Mouse (Mus musculus): ENCODE results near the gene Ankrd40. TPM values are rescaled to one million over a fixed set of nuclear protein-coding genes. Genes with fewer than 3 reads are reported as not detected.

Gene Ankrd40
- polyA plus RNA-seq, 1 experiment from 2014 or later = 15.7 TPM

- Histone ChIP-seq H3K27me3 (replicated peaks) (no peaks in the 10 kb centered on the region), H3K4me3 (no peak overlapping the region), H3K9ac (0 out of 2 replicates have a peak overlapping the region, but pooled peaks have one; percentile 10), H3K4me2 (peak overlapping the region; percentile 34), H3K27ac (peak overlapping the region; percentile 52), H3K36me3 (peaks cover 58% of the 10 kb centered on the region), H3K9me3 (replicated peaks) (no peaks in the 10 kb centered on the region), H3K4me1 (peaks cover 97% of the 10 kb centered on the region)
- WGBS (ENCODE audit: insufficient replicate concordance) = 32% methylated on average over 1 of the region's 1 CpGs
- no peak for ATAC-seq
Measured at GRCm38 (mm10) chr11:94315308-94315707, 12.5 kb upstream of the Ankrd40 start.

- Histone ChIP-seq H3K36me3 (peaks cover 50% of the 10 kb centered on the region), H3K27me3 (replicated peaks) (no peaks in the 10 kb centered on the region), H3K4me3 (peak overlapping the region; percentile 10; the same call in 1 of the 2 replicates), H3K9ac (no peak overlapping the region; the same call in 1 of the 2 replicates), H3K4me2 (peak overlapping the region; percentile 82), H3K4me1 (peaks cover 88% of the 10 kb centered on the region), H3K27ac (peak overlapping the region; percentile 43), H3K9me3 (replicated peaks) (no peaks in the 10 kb centered on the region)
- 59% methylated on average over 2 of the region's 2 CpGs for WGBS (ENCODE audit: insufficient replicate concordance)
- ATAC-seq = no peak
Measured at GRCm38 (mm10) chr11:94316528-94316927, 11.3 kb upstream of the Ankrd40 start.

GRCm38 (mm10) chr11:94317014-94317413 lies 10.8 kb upstream of the Ankrd40 start:
- H3K36me3 ChIP-seq = peaks cover 50% of the 10 kb centered on the region
- H3K4me2 ChIP-seq = peak overlapping the region; percentile 82
- ATAC-seq = no peak
- peaks cover 84% of the 10 kb centered on the region for H3K4me1 ChIP-seq
- 0 out of 2 replicates have a peak overlapping the region, but pooled peaks have one; percentile 43 for H3K9ac ChIP-seq
- peak overlapping the region; percentile 43; the same call in 1 of the 2 replicates for H3K27ac ChIP-seq
- no peaks in the 10 kb centered on the region for H3K9me3 ChIP-seq (replicated peaks)
- no peaks in the 10 kb centered on the region for H3K27me3 ChIP-seq (replicated peaks)
- H3K4me3 ChIP-seq = peak overlapping the region; percentile 10; the same call in 1 of the 2 replicates
- WGBS (ENCODE audit: insufficient replicate concordance) = 70% methylated on average over 1 of the region's 1 CpGs

- Histone ChIP-seq H3K36me3 (peaks cover 50% of the 10 kb centered on the region), H3K9ac (peak overlapping the region; percentile 43; the same call in 1 of the 2 replicates), H3K4me1 (peaks cover 84% of the 10 kb centered on the region), H3K9me3 (replicated peaks) (no peaks in the 10 kb centered on the region), H3K27ac (peak overlapping the region; percentile 43; the same call in 1 of the 2 replicates), H3K4me2 (peak overlapping the region; percentile 82), H3K4me3 (peak overlapping the region; percentile 16; the same call in 1 of the 2 replicates), H3K27me3 (replicated peaks) (no peaks in the 10 kb centered on the region)
- no peak for ATAC-seq
- 58% methylated on average over 4 of the region's 4 CpGs for WGBS (ENCODE audit: insufficient replicate concordance)
Measured at GRCm38 (mm10) chr11:94317515-94317914, 10.3 kb upstream of the Ankrd40 start.

- H3K27ac ChIP-seq = peak overlapping the region; percentile 23; the same call in 1 of the 2 replicates
- no peak for ATAC-seq
- peak overlapping the region; percentile 43; the same call in 1 of the 2 replicates for H3K9ac ChIP-seq
- H3K36me3 ChIP-seq = peaks cover 45% of the 10 kb centered on the region
- H3K27me3 ChIP-seq (replicated peaks) = no peaks in the 10 kb centered on the region
- WGBS (ENCODE audit: insufficient replicate concordance) = 51% methylated on average over 5 of the region's 5 CpGs
- peak overlapping the region; percentile 82 for H3K4me2 ChIP-seq
- peak overlapping the region; percentile 16 for H3K4me3 ChIP-seq
- H3K4me1 ChIP-seq = peaks cover 84% of the 10 kb centered on the region
- H3K9me3 ChIP-seq (replicated peaks) = no peaks in the 10 kb centered on the region
Measured at GRCm38 (mm10) chr11:94318056-94318455, 9.7 kb upstream of the Ankrd40 start.

GRCm38 (mm10) chr11:94320969-94321930 lies 6.6 kb upstream of the Ankrd40 start:
- Histone ChIP-seq H3K9ac (peak overlapping the region; percentile 99), H3K4me2 (peak overlapping the region; percentile 82), H3K4me3 (peak overlapping the region; percentile 87), H3K27ac (peak overlapping the region; percentile 97), H3K27me3 (replicated peaks) (no peaks in the 10 kb centered on the region; the same call in 1 of the 2 replicates), H3K36me3 (peaks cover 38% of the 10 kb centered on the region), H3K9me3 (replicated peaks) (no peaks in the 10 kb centered on the region), H3K4me1 (peaks cover 58% of the 10 kb centered on the region)
- WGBS (ENCODE audit: insufficient replicate concordance) = under 1% methylated on average over 67 of the region's 67 CpGs
- ATAC-seq = peak; percentile 67

- peak; percentile 94 for ATAC-seq
- peak within 1 kb of the TSS; percentile 82 for H3K4me2 ChIP-seq
- peak within 1 kb of the TSS; percentile 87 for H3K4me3 ChIP-seq
- peak within 1 kb of the TSS; percentile 97 for H3K27ac ChIP-seq
- H3K27me3 ChIP-seq (replicated peaks) = peaks cover 6% of the 10 kb centered on the region
- H3K36me3 ChIP-seq = peaks cover 31% of the 10 kb centered on the region
- WGBS (ENCODE audit: insufficient replicate concordance) = under 1% methylated on average over 36 of the region's 36 CpGs
- peaks cover 58% of the 10 kb centered on the region for H3K4me1 ChIP-seq
- no peaks in the 10 kb centered on the region for H3K9me3 ChIP-seq (replicated peaks)
- H3K9ac ChIP-seq = peak within 1 kb of the TSS; percentile 99
Measured at GRCm38 (mm10) chr11:94321931-94322400, 5.8 kb upstream of the Ankrd40 start, which contains the start of gene Luc7l3. Gene Luc7l3, minus strand, starts transcription at chr11:94321988.

GRCm38 (mm10) chr11:94322636-94323035 lies 5.2 kb upstream of the Ankrd40 start:
- peak overlapping the region; percentile 82 for H3K4me2 ChIP-seq
- H3K4me1 ChIP-seq = peaks cover 56% of the 10 kb centered on the region
- 35% methylated on average over 5 of the region's 5 CpGs for WGBS (ENCODE audit: insufficient replicate concordance)
- H3K27me3 ChIP-seq (replicated peaks) = peaks cover 6% of the 10 kb centered on the region
- H3K27ac ChIP-seq = peak overlapping the region; percentile 97
- no peaks in the 10 kb centered on the region for H3K9me3 ChIP-seq (replicated peaks)
- peak overlapping the region; percentile 99 for H3K9ac ChIP-seq
- H3K36me3 ChIP-seq = peaks cover 24% of the 10 kb centered on the region
- H3K4me3 ChIP-seq = peak overlapping the region; percentile 87
- ATAC-seq = no peak

- ATAC-seq = no peak
- WGBS (ENCODE audit: insufficient replicate concordance) = 79% methylated on average over 5 of the region's 5 CpGs
- no peak overlapping the region for H3K4me2 ChIP-seq
- H3K36me3 ChIP-seq = peaks cover 16% of the 10 kb centered on the region
- no peak overlapping the region for H3K9ac ChIP-seq
- H3K4me1 ChIP-seq = peaks cover 51% of the 10 kb centered on the region
- H3K9me3 ChIP-seq (replicated peaks) = no peaks in the 10 kb centered on the region
- no peak overlapping the region for H3K4me3 ChIP-seq
- H3K27ac ChIP-seq = peak overlapping the region; percentile 97; the same call in 1 of the 2 replicates
- peaks cover 6% of the 10 kb centered on the region for H3K27me3 ChIP-seq (replicated peaks)
Measured at GRCm38 (mm10) chr11:94323271-94323925, 4.4 kb upstream of the Ankrd40 start.

- no peak overlapping the region for H3K9ac ChIP-seq
- peaks cover 6% of the 10 kb centered on the region for H3K27me3 ChIP-seq (replicated peaks)
- peaks cover 52% of the 10 kb centered on the region for H3K4me1 ChIP-seq
- H3K4me3 ChIP-seq = no peak overlapping the region
- peaks cover 5% of the 10 kb centered on the region; the same call in 1 of the 2 replicates for H3K36me3 ChIP-seq
- no peak overlapping the region for H3K4me2 ChIP-seq
- ATAC-seq = no peak
- 78% methylated on average over 5 of the region's 5 CpGs for WGBS (ENCODE audit: insufficient replicate concordance)
- no peaks in the 10 kb centered on the region for H3K9me3 ChIP-seq (replicated peaks)
- no peak overlapping the region for H3K27ac ChIP-seq
Measured at GRCm38 (mm10) chr11:94324618-94325017, 3.2 kb upstream of the Ankrd40 start.

GRCm38 (mm10) chr11:94326961-94327411 lies 815 bp upstream of the Ankrd40 start:
- 19% methylated on average over 10 of the region's 10 CpGs for WGBS (ENCODE audit: insufficient replicate concordance)
- H3K4me2 ChIP-seq = peak overlapping the region; percentile 96
- peaks cover 58% of the 10 kb centered on the region for H3K4me1 ChIP-seq
- peaks cover 6% of the 10 kb centered on the region for H3K27me3 ChIP-seq (replicated peaks)
- H3K9ac ChIP-seq = no peak overlapping the region
- no peak overlapping the region for H3K27ac ChIP-seq
- H3K36me3 ChIP-seq = no peaks in the 10 kb centered on the region
- ATAC-seq = no peak
- peak overlapping the region; percentile 72; the same call in 1 of the 2 replicates for H3K4me3 ChIP-seq
- no peaks in the 10 kb centered on the region for H3K9me3 ChIP-seq (replicated peaks)
